Mouse (Mus musculus): ENCODE data around the gene Gm10974. TPM values are rescaled to one million over a fixed set of nuclear protein-coding genes. Genes with fewer than 3 reads are reported as not detected.

The Gm10974 gene
- not detected for polyA plus RNA-seq (2012; fragmentation: generic; extraction: Trizol)

GRCm38 (mm10) chr7:66365904-66366303, at the start of gene Gm10974:
Gm10974 (plus strand) TSS chr7:66365905.

GRCm38 (mm10) chr7:66387813-66388521, 22.3 kb downstream of the Gm10974 start, which contains the start of gene Lrrk1:
Lrrk1 (minus strand) TSS chr7:66388350.

DNA sequence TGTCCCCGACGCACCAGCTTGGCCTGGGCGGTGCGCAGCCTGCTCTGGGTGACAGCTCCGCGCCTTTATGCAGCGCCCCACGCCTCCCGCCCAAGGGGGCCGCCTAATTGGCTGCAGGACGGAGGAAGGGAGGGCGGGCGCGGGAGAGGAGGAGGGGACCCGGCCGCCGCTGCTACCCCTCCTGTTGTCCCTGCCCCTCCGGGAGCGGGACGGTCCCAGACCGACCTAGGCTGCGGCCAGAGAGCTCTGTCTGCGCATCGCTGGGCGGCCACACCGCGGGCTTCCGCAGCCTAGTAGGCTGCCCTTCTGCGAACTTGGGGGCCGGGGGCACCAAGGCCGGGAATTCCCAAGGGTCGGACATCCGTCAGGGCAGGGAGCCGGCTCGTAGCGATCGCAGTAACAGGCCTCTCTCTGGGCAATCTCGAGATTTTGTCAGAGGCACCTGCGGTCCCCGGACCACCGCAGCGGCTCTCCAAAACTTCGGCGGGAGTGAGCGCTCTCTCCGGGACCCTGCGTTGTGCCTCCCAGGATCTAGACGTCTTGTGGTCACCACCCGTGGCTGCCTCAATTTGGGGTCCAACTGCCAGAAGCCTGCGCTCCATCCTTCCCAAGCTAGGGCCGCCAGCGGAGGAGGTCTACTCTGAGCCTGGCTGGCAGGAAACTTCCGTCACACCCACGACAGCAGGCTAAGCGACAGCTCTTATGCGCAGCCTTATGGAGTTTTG, 61.9 kb downstream of the Gm10974 start, which contains the start of gene Aldh1a3:
TSS of gene Aldh1a3 (minus strand) at position 81 of the 725 bp plus-strand sequence.

Other genes with a start within 250 kb of the Gm10974 start
- gene Lrrk1, start 22.4 kb downstream of the Gm10974 start, polyA plus RNA-seq (2012; fragmentation: generic; extraction: Trizol): 10 to 100 TPM; 19.5 to 29.5 TPM
- gene Aldh1a3, start 61.6 kb downstream of the Gm10974 start, polyA plus RNA-seq (2012; fragmentation: generic; extraction: Trizol): 1 to 10 TPM in 1 of 2 experiments, under 1 TPM in 1; 0.17 to 1.1 TPM

Measured in C3H10T1/2 (cell line).